Comparison of ENCODE assay signal across 8 mouse cellular contexts in the genomic region with DNA sequence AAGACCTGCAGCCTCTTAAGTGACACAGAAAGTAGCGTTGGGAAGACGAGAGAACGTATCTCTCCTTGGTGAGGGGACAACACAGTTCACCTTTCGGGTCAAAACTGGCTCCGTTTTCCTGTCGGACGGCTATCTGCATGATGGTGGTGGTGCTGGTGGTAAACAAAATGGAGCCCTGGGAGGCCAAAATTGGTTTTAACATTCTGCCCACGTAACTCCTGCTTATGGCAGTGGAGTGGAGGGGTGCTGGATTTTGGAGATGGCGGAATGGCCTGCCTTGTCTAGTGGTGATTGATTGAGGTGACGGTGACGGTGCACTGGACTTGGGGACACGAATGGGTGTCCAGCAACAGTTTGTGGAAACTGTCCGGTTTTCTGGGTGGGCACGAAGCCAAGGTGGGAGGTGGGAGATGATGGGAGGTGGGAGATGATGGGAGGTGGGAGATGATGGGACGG. TPM values are rescaled to one million over a fixed set of nuclear protein-coding genes. Genes with fewer than 3 reads are reported as not detected.
DNase-seq lines count a peak whose midpoint lies in the region; ATAC-seq and TF ChIP-seq lines count a peak whose summit lies in the region.

No protein-coding gene starts in this region.

- peaks cover 6% of the 10 kb centered on the region; the same call in 1 of the 2 replicates for H3K9me3 ChIP-seq in forebrain, embryonic 11.5 days (ENCODE audit: control insufficient read depth, low read length)
- H3K9me3 ChIP-seq in intestine, embryonic 14.5 days (ENCODE audit: control insufficient read depth, low read length): peaks cover 22% of the 10 kb centered on the region; the same call in 1 of the 2 replicates

- peak overlapping the region; percentile 52 for H3K4me3 ChIP-seq in bone marrow macrophage, adult 2 months (ENCODE audit: insufficient read depth, low read length)
- H3K4me3 ChIP-seq in forebrain, embryonic 11.5 days (ENCODE audit: low read depth, low read length): peak overlapping the region; percentile 37
- peak overlapping the region; percentile 41 for H3K4me3 ChIP-seq in intestine, embryonic 14.5 days (ENCODE audit: low read depth, low read length)

- peak; percentile 2 to 18 for DNase-seq in kidney, adult 8-10 months
- no peak for DNase-seq in kidney, adult 18-20 months
- DNase-seq in forebrain, embryonic 11.5 days (ENCODE audit: low spot score): no peak
- DNase-seq in intestine, embryonic 14.5 days (ENCODE audit: low spot score): no peak
- DNase-seq in telencephalon, adult 2 months (ENCODE audit: low read depth, low spot score): peak; percentile 10
- DNase-seq in left cerebral cortex, postnatal 4 days: no peak

- ATAC-seq in forebrain, embryonic 11.5 days (replicated peaks; ENCODE audit: low FRiP score): peak; percentile 32
- ATAC-seq in intestine, embryonic 14.5 days (replicated peaks; ENCODE audit: low FRiP score, low TSS enrichment, low read depth): peak; percentile 38
- 0 out of 2 replicates have a peak, but pooled peaks have one; percentile 5 for ATAC-seq in megakaryocyte-erythroid progenitor cell, adult 5-6 weeks (replicated peaks; ENCODE audit: low FRiP score, low TSS enrichment, poor library complexity, severe bottlenecking)

- no peaks in the 10 kb centered on the region for H3K4me1 ChIP-seq in bone marrow macrophage, adult 2 months (ENCODE audit: control insufficient read depth, insufficient read depth, low read length)
- no peaks in the 10 kb centered on the region for H3K4me1 ChIP-seq in forebrain, embryonic 11.5 days (replicated peaks; ENCODE audit: control insufficient read depth, insufficient read depth, low read length)
- H3K4me1 ChIP-seq in intestine, embryonic 14.5 days (replicated peaks; ENCODE audit: control insufficient read depth, insufficient read depth, low read length): peaks cover under 1% of the 10 kb centered on the region; the same call in 1 of the 2 replicates

- H3K27me3 ChIP-seq in forebrain, embryonic 11.5 days (ENCODE audit: control insufficient read depth, insufficient read depth, low read length): no peaks in the 10 kb centered on the region
- no peaks in the 10 kb centered on the region for H3K27me3 ChIP-seq in intestine, embryonic 14.5 days (replicated peaks; ENCODE audit: control insufficient read depth, insufficient read depth, low read length)

- intact Hi-C loops in left cerebral cortex, postnatal 4 days (cut with DNase I): loop anchor here (5.0 to 10.0 kb wide), 2 partner anchors 366 to 634 kb away; a partner anchor contains a TSS

- H3K4me2 ChIP-seq in forebrain, embryonic 11.5 days (ENCODE audit: low read depth, low read length, severe bottlenecking): peak overlapping the region; percentile 63
- H3K4me2 ChIP-seq in intestine, embryonic 14.5 days (ENCODE audit: low read length): peak overlapping the region; percentile 43

- TF ChIP-seq POLR2A in bone marrow macrophage, adult 2 months (IDR thresholded peaks at IDR 0.05; ENCODE audit: borderline replicate concordance, low read depth, low read length): no peak

- 59% methylated on average over 15 of the region's 15 CpGs for WGBS in forebrain, embryonic 11.5 days
- WGBS in intestine, embryonic 14.5 days: 40% methylated on average over 15 of the region's 15 CpGs

- H3K36me3 ChIP-seq in forebrain, embryonic 11.5 days (ENCODE audit: control insufficient read depth, insufficient read depth, low read length): no peaks in the 10 kb centered on the region
- H3K36me3 ChIP-seq in intestine, embryonic 14.5 days (ENCODE audit: control insufficient read depth, insufficient read depth, low read length): no peaks in the 10 kb centered on the region

- H3K9ac ChIP-seq in forebrain, embryonic 11.5 days (ENCODE audit: low read length): no peak overlapping the region; the same call in 1 of the 2 replicates
- H3K9ac ChIP-seq in intestine, embryonic 14.5 days (ENCODE audit: low read length): no peak overlapping the region

- TF ChIP-seq CTCF in bone marrow macrophage, adult 2 months (IDR thresholded peaks at IDR 0.05; ENCODE audit: low read depth, low read length): no peak

- no peak overlapping the region for H3K27ac ChIP-seq in bone marrow macrophage, adult 2 months (ENCODE audit: insufficient read depth, low read depth, low read length)
- H3K27ac ChIP-seq in forebrain, embryonic 11.5 days (ENCODE audit: low read depth, low read length): no peak overlapping the region
- H3K27ac ChIP-seq in intestine, embryonic 14.5 days (ENCODE audit: low read depth): no peak overlapping the region

RNA-seq across cellular contexts. Expression of a gene that starts 1.4 kb away (rescaled TPM):
- polyA plus RNA-seq in bone marrow macrophage, adult 2 months (2012; ENCODE audit: insufficient read depth, insufficient read length, missing spikeins): 0.13 and 0.16 TPM in 2 replicates
- 17.5 and 19.0 TPM in 2 replicates for polyA plus RNA-seq in forebrain, embryonic 11.5 days (2014; fragmentation: Nextera tagmentation; extraction: Ambion mirVana)
- polyA plus RNA-seq in intestine, embryonic 14.5 days (2014; fragmentation: Nextera tagmentation; extraction: Ambion mirVana): 5.9 and 6.6 TPM in 2 replicates
- total RNA-seq in megakaryocyte-erythroid progenitor cell, adult 5-6 weeks (2014; fragmentation: Nextera tagmentation): 0.25 and 0.61 TPM in 2 replicates
- total RNA-seq in megakaryocyte-erythroid progenitor cell, adult 5-6 weeks (2017): 0.28 and 1.4 TPM in 2 replicates
- total RNA-seq in left cerebral cortex, postnatal 4 days (2021): 10 to 100 TPM in 1 of 2 experiments, 1 to 10 TPM in 1; 9.6 to 18.9 TPM

RNA-seq across cellular contexts. Expression of a gene that starts 1.5 kb away (rescaled TPM):
- polyA plus RNA-seq in bone marrow macrophage, adult 2 months (2012; ENCODE audit: insufficient read depth, insufficient read length, missing spikeins): 0.44 and 1.1 TPM in 2 replicates
- 57.1 and 59.3 TPM in 2 replicates for polyA plus RNA-seq in forebrain, embryonic 11.5 days (2014; fragmentation: Nextera tagmentation; extraction: Ambion mirVana)
- polyA plus RNA-seq in intestine, embryonic 14.5 days (2014; fragmentation: Nextera tagmentation; extraction: Ambion mirVana): 42.2 and 53.0 TPM in 2 replicates
- 0.57 TPM in 1 of 2 replicates, not detected in the other for total RNA-seq in megakaryocyte-erythroid progenitor cell, adult 5-6 weeks (2014; fragmentation: Nextera tagmentation)
- total RNA-seq in megakaryocyte-erythroid progenitor cell, adult 5-6 weeks (2017): 1.0 and 4.4 TPM in 2 replicates
- total RNA-seq in left cerebral cortex, postnatal 4 days (2021): 10 to 100 TPM; 39.2 to 41.0 TPM

Comparison
In these comparisons a context has a peak if more than half of its experiments do, and no peak if none do; other contexts are left out.
1. DNase-seq: peak in kidney, adult 8-10 months (2 of 2) and telencephalon, adult 2 months (single experiment); none in kidney, adult 18-20 months (single experiment), forebrain, embryonic 11.5 days (single experiment), intestine, embryonic 14.5 days (single experiment) and left cerebral cortex, postnatal 4 days (single experiment).
2. RNA of a gene that starts 1.5 kb away (polyA plus RNA-seq): 57.1 to 59.3 TPM in forebrain, embryonic 11.5 days and 42.2 to 53.0 TPM in intestine, embryonic 14.5 days; 0.44 to 1.1 TPM in bone marrow macrophage, adult 2 months; every median in the first group is over 10 times any median in the second.
3. Peak in every context shown above with its lines, with median percentiles within 50 percentile points of each other: H3K4me3 ChIP-seq and ATAC-seq.